Mouse (Mus musculus) heart, adult 2 months (tissue): ENCODE measurements around the gene Rdh9. TPM values are rescaled to one million over a fixed set of nuclear protein-coding genes. Genes with fewer than 3 reads are reported as not detected.
"Not testable (repeated sequence)": the region's sequence is repeated elsewhere in the genome, so short reads cannot be mapped to it uniquely, and the experiment has no call there.

Experiments
- DNase-seq, 2 experiments: peaks; one replicate each; pipeline ENCODE4 v3.0.0; 2021
- H3K27ac ChIP-seq: fragments of 200-600 bp; 2 replicates; pipeline ENCODE4 v1.8.1; 2022
- H3K27me3 ChIP-seq: fragments of 200-500 bp; 2 replicates; pipeline ENCODE4 v1.6.1; 2012; ENCODE audit warnings: mild to moderate bottlenecking, low read length, inconsistent platforms, mixed read lengths; ENCODE audit not compliant: control insufficient read depth, insufficient read depth
- H3K36me3 ChIP-seq: fragments of 200-500 bp; 2 replicates; pipeline ENCODE4 v1.6.1; 2012; ENCODE audit warnings: low read length, inconsistent platforms; ENCODE audit not compliant: control insufficient read depth, insufficient read depth
- H3K4me1 ChIP-seq: fragments of 200-500 bp; 2 replicates; pipeline ENCODE4 v1.6.1; 2011; ENCODE audit warnings: low read length; ENCODE audit not compliant: control insufficient read depth, insufficient read depth
- H3K4me3 ChIP-seq: fragments of 200-600 bp; 2 replicates; pipeline ENCODE4 v1.8.1; 2022
- H3K79me2 ChIP-seq: fragments of 200-500 bp; replicated peaks from 2 replicates; pipeline ENCODE4 v1.6.1; 2012; ENCODE audit warnings: mild to moderate bottlenecking, inconsistent platforms, low read length, moderate library complexity, mixed read lengths; ENCODE audit not compliant: control insufficient read depth, insufficient read depth
- H3K9ac ChIP-seq: fragments of 200-500 bp; 2 replicates; pipeline ENCODE4 v1.6.1; 2012; ENCODE audit warnings: low read depth, mild to moderate bottlenecking, control low read depth, inconsistent platforms, low read length, mixed read lengths
- CTCF ChIP-seq: fragments of 200-600 bp; IDR thresholded peaks from 2 replicates; pipeline ENCODE4 v1.8.1; 2022; ENCODE audit warnings: antibody characterized with exemption, mild to moderate bottlenecking, moderate library complexity
- EP300 ChIP-seq: fragments of 200-500 bp; IDR thresholded peaks from 2 replicates; pipeline ENCODE4 v1.6.1; 2011; ENCODE audit warnings: low read depth, low read length, control low read depth; ENCODE audit not compliant: insufficient read depth
- POLR2A ChIP-seq: fragments of 200-500 bp; IDR thresholded peaks from 2 replicates; pipeline ENCODE4 v1.6.1; 2011; ENCODE audit warnings: mild to moderate bottlenecking, low read depth, low read length, control low read depth; ENCODE audit not compliant: insufficient read depth
- WGBS: fragments of 180-500 bp; shearing (Covaris S2); methylation state at CpG from one replicate; pipeline ENCODE4 v1.1.7; 2018; 5-methylcytosine and 5-hydroxymethylcytosine counted together
- intact Hi-C: fragments of 180-260 bp; cut with DNase I; formaldehyde crosslinking; loops from one replicate; pipeline ENCODE4 v1.15.1; 2025
- polyA plus RNA-seq: library from polyadenylated mRNA; depleted of rRNA; stranded (reverse); fragments of >200 nt; gene quantifications from 2 replicates; pipeline ENCODE4 v1.2.3, GENCODE M21; 2012
- total RNA-seq, 2 experiments: library from RNA; stranded (reverse); gene quantifications; 2 replicates each; pipeline ENCODE4 v1.2.3; 2021

The Rdh9 gene
- total and polyA plus RNA-seq, 3 experiments, result 0.20 TPM; not detected in 2

- Histone ChIP-seq H3K4me1 (peaks cover 9% of the 10 kb centered on the region), H3K79me2 (no peaks in the 10 kb centered on the region), H3K27me3 (no peaks in the 10 kb centered on the region), H3K9ac (peak within 1 kb of the TSS; percentile 34), H3K27ac (peak within 1 kb of the TSS; percentile 48), H3K36me3 (peaks cover 2% of the 10 kb centered on the region; the same call in 1 of the 2 replicates), H3K4me3 (peak within 1 kb of the TSS; percentile 54)
- TF ChIP-seq CTCF (no peak), EP300 (peak; percentile 52; the same call in 1 of the 2 replicates), POLR2A (peak; percentile 88)
- intact Hi-C loops, result no loop called here
- 28% methylated on average over 8 of the region's 8 CpGs for WGBS
- peak; percentile 53 to 60 for DNase-seq
Observed at GRCm38 (mm10) chr10:127751548-127751947, 24.6 kb upstream of the Rdh9 start, which contains the start of gene Gpr182. Gpr182 (minus strand) TSS chr10:127751732.

GRCm38 (mm10) chr10:127754566-127755166, 21.5 kb upstream of the Rdh9 start:
- Histone ChIP-seq H3K27ac (peak overlapping the region; percentile 74), H3K4me1 (peaks cover 9% of the 10 kb centered on the region), H3K27me3 (no peaks in the 10 kb centered on the region), H3K9ac (no peak overlapping the region), H3K79me2 (no peaks in the 10 kb centered on the region), H3K4me3 (no peak overlapping the region), H3K36me3 (peaks cover 2% of the 10 kb centered on the region; the same call in 1 of the 2 replicates)
- intact Hi-C loops, result no loop called here
- no peak for TF ChIP-seq CTCF
- TF ChIP-seq EP300, result 0 out of 2 replicates have a peak, but pooled peaks have one; percentile 23
- 21% methylated on average over 6 of the region's 6 CpGs for WGBS
- DNase-seq, result peak; percentile 31 to 41

GRCm38 (mm10) chr10:127755246-127755645, 20.9 kb upstream of the Rdh9 start:
- Histone ChIP-seq H3K36me3 (peaks cover 2% of the 10 kb centered on the region; the same call in 1 of the 2 replicates), H3K79me2 (no peaks in the 10 kb centered on the region), H3K27ac (peak overlapping the region; percentile 74), H3K4me1 (peaks cover 9% of the 10 kb centered on the region), H3K4me3 (no peak overlapping the region), H3K9ac (no peak overlapping the region), H3K27me3 (no peaks in the 10 kb centered on the region)
- 17% methylated on average over 3 of the region's 3 CpGs for whole genome bisulfite sequencing
- TF ChIP-seq EP300 (no peak), POLR2A (no peak), CTCF (no peak)
- DNase-seq, result no peak
- intact Hi-C loops, result no loop called here

- H3K4me3 ChIP-seq, result peak overlapping the region; percentile 27
- H3K9ac ChIP-seq, result no peak overlapping the region
- peaks cover 2% of the 10 kb centered on the region; the same call in 1 of the 2 replicates for H3K36me3 ChIP-seq
- no peaks in the 10 kb centered on the region for H3K79me2 ChIP-seq
- H3K27me3 ChIP-seq, result no peaks in the 10 kb centered on the region
- peaks cover 9% of the 10 kb centered on the region for H3K4me1 ChIP-seq
- TF ChIP-seq POLR2A (peak; percentile 67; the same call in 1 of the 2 replicates), EP300 (peak; percentile 64; the same call in 1 of the 2 replicates), CTCF (no peak)
- peak; percentile 58 to 64 for DNase-seq
- intact Hi-C loops, result no loop called here
- 20% methylated on average over 18 of the region's 18 CpGs for WGBS
- peak overlapping the region; percentile 74 for H3K27ac ChIP-seq
Observed at GRCm38 (mm10) chr10:127755770-127756468, 20.3 kb upstream of the Rdh9 start.

GRCm38 (mm10) chr10:127759181-127760110, 16.7 kb upstream of the Rdh9 start, which contains the start of the genes Rdh1 and Rdh16f1:
Rdh1 (plus strand) TSS chr10:127759721.
Rdh16f1 (plus strand) TSS chr10:127759787.
- Histone ChIP-seq H3K27me3 (no peaks in the 10 kb centered on the region), H3K27ac (no peak within 1 kb of the TSS), H3K4me1 (peaks cover 7% of the 10 kb centered on the region), H3K9ac (no peak within 1 kb of the TSS), H3K36me3 (peaks cover 2% of the 10 kb centered on the region; the same call in 1 of the 2 replicates), H3K79me2 (no peaks in the 10 kb centered on the region), H3K4me3 (no peak within 1 kb of the TSS)
- intact Hi-C loops, result no loop called here
- TF ChIP-seq POLR2A (no peak), CTCF (no peak), EP300 (no peak)
- peak in 1 of 2 experiments; percentile 4 for DNase-seq
- WGBS, result 68% methylated on average over 9 of the region's 9 CpGs

- H3K36me3 ChIP-seq, H3K4me3 ChIP-seq, H3K79me2 ChIP-seq, H3K27ac ChIP-seq, H3K4me1 ChIP-seq, H3K27me3 ChIP-seq, H3K9ac ChIP-seq, intact Hi-C loops: not testable (repeated sequence)
- DNase-seq, result peak in 1 of 2 experiments; percentile 5
- 86% methylated on average over 10 of the region's 10 CpGs for WGBS
Observed at GRCm38 (mm10) chr10:127762926-127763325, 13.3 kb upstream of the Rdh9 start.
